Mouse (Mus musculus) kidney, adult 18-20 months (tissue): ENCODE data around the gene Vmn2r49.
"Not testable (repeated sequence)": the region's sequence is repeated elsewhere in the genome, so short reads cannot be mapped to it uniquely, and the experiment has no call there.

Source experiments
- DNase-seq: peaks from one replicate; pipeline ENCODE4 v3.0.0; 2021

The Vmn2r49 gene

GRCm38 (mm10) chr7:9992157-9992556 lies at the start of gene Vmn2r49:
Vmn2r49 (minus strand) TSS chr7:9992257.
- DNase-seq = not testable (repeated sequence)

GRCm38 (mm10) chr7:9953485-9953884 lies 38.6 kb downstream of the Vmn2r49 start, which contains the start of gene Vmn2r48:
Vmn2r48 (minus strand) TSS chr7:9953585.
- not testable (repeated sequence) for DNase-seq
